Mouse (Mus musculus) CH12.LX (cell line): ENCODE results near the gene Hs3st3b1.

Experiments used
- BHLHE40 ChIP-seq: IDR thresholded peaks from 2 replicates; pipeline ENCODE4 v1.6.1; 2011; ENCODE audit warnings: mild to moderate bottlenecking, low read depth, low read length, improper control_type of control experiment
- CTCF ChIP-seq, 2 experiments: IDR thresholded peaks in 1 of 2; conservative IDR thresholded peaks in 1 of 2; 2 replicates each; pipeline ENCODE4 v1.5.1; 2011 to 2012; ENCODE audit warnings: low read depth in 2 of 2, low read length in 2 of 2, improper control_type of control experiment in 1 of 2, inconsistent platforms in 1 of 2, mild to moderate bottlenecking in 1 of 2, moderate library complexity in 1 of 2
- HCFC1 ChIP-seq: IDR thresholded peaks from 2 replicates; pipeline ENCODE4 v1.6.1; 2012; ENCODE audit warnings: low read depth, mild to moderate bottlenecking, inconsistent platforms, low read length, improper control_type of control experiment
- JUND ChIP-seq: conservative IDR thresholded peaks from 2 replicates; pipeline ENCODE4 v1.6.1; 2011; ENCODE audit warnings: low read depth, low read length, improper control_type of control experiment
- MAX ChIP-seq: IDR thresholded peaks from 2 replicates; pipeline ENCODE4 v1.6.1; 2011; ENCODE audit warnings: low read length, improper control_type of control experiment
- PAX5 ChIP-seq: IDR thresholded peaks from 2 replicates; pipeline ENCODE4 v1.6.1; 2012; ENCODE audit warnings: low read length, inconsistent platforms, mixed read lengths
- POLR2A ChIP-seq: IDR thresholded peaks from 2 replicates; pipeline ENCODE4 v1.6.1; 2011; ENCODE audit warnings: low read depth, mild to moderate bottlenecking, improper control_type of control experiment, low read length
- ZC3H11A ChIP-seq: IDR thresholded peaks from 2 replicates; pipeline ENCODE4 v1.6.1; 2012; ENCODE audit warnings: low read depth, mild to moderate bottlenecking, inconsistent platforms, low read length, improper control_type of control experiment

DNA sequence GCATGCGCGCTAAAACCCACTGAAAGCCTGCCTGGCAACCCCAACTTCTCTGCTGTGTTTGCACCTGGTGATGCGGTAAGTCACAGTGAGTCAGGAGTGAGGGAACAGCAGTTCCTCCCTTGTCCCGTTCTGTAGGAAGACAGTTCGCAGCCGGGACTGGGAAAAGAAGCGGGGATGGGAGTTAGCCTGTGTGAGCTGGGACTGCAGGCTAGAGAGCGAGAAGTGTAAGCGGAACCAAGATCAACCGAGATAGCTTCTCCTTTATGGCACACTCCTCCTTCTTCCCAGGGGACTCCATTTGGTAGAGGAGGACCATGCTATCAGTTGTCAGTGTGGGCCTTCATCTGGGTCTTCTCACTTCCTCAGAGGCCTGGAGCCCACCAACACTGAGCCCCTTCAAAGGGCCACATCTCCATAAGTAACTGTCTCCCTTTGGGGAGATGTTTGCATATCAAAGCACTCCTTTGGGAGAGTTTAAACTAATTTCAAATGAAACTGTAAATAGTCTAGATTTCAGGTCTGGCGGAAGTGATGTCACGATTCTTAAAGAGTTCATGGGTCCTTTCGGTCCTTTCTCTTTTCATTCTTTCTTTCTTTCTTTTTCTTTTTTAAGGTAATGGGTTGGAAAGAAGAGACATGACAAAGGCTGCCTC, 24.1 kb downstream of the Hs3st3b1 start:
- TF ChIP-seq CTCF (conservative IDR thresholded peaks at IDR 0.05 in 1 of 2, IDR thresholded peaks at IDR 0.05 in 1 of 2; ENCODE audit: low read depth in 2 of 2, low read length in 2 of 2) (no peak), POLR2A (no peak), MAX (no peak), ZC3H11A (no peak), HCFC1 (no peak), PAX5 (no peak), BHLHE40 (no peak), JUND (no peak)
